Mouse (Mus musculus): ENCODE measurements at regions not wholly inside any gene's neighbourhood (a gene's known extent, or its start where the extent isn't known, plus 50 kb on each side); places are given as distances from the start of the nearest gene placed in this dataset.

DNA sequence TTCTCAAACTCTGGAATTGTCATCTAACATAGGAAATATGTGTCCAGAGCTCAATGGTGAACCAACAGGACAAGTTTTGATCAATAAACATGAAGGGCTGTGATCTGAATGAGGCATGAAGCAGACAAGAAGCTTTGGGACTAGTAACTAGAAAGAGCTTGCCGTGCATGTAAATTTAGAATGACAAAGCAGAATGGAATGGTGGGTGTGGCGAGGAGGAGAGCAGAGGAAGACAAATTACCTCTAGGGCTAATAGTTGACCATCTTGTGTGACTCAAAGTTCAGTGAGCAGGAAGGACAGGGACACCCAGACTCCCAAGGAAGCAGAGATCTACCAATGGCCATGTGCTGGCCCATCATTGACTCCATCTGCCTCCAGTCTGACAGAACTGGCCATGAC, 455.6 kb downstream of the Tns1 start:
- H3K27me3 ChIP-seq (ENCODE audit: control insufficient read depth, insufficient read depth, low read depth, low read length), result no peaks in the 10 kb centered on the region
- no peaks in the 10 kb centered on the region for H3K9me3 ChIP-seq (replicated peaks; ENCODE audit: control insufficient read depth, low read length, poor library complexity, severe bottlenecking)
- H3K36me3 ChIP-seq (ENCODE audit: control insufficient read depth, insufficient read depth, low read length), result no peaks in the 10 kb centered on the region
- no peak overlapping the region for H3K4me2 ChIP-seq (ENCODE audit: low read length)
- H3K4me3 ChIP-seq (ENCODE audit: low read depth, low read length), result no peak overlapping the region
- WGBS, result 84% methylated on average over 2 of the region's 2 CpGs
- H3K9ac ChIP-seq (ENCODE audit: low read depth, low read length), result no peak overlapping the region
- no peak for ATAC-seq
- no peaks in the 10 kb centered on the region for H3K4me1 ChIP-seq (ENCODE audit: control insufficient read depth, insufficient read depth, low read length)
- H3K27ac ChIP-seq (ENCODE audit: low read length), result no peak overlapping the region

DNA sequence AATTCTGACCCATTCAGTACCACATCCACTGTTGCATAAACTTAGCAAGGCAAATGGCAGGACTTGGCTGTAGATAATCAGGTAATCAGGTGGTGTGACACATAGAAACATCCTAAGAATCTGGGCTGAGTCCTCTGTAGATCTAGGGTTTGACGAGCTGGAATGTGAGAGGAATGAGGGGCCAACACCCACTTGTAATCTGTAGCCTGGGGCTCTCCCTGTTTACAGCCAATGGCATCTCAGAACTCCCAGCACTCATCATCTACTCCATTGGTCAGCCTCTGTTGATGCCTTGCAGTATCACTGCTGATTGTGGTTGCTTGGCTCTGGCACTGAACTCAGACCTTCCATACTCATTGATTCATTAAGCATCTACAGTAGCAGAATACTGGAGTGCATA, 460.7 kb downstream of the Tns1 start:
- H3K27me3 ChIP-seq (ENCODE audit: control insufficient read depth, insufficient read depth, low read depth, low read length), result no peaks in the 10 kb centered on the region
- 87% methylated on average over 1 of the region's 1 CpGs for WGBS
- no peak overlapping the region for H3K4me2 ChIP-seq (ENCODE audit: low read length)
- no peak overlapping the region for H3K4me3 ChIP-seq (ENCODE audit: low read depth, low read length)
- no peak overlapping the region for H3K27ac ChIP-seq (ENCODE audit: low read length)
- H3K4me1 ChIP-seq (ENCODE audit: control insufficient read depth, insufficient read depth, low read length), result no peaks in the 10 kb centered on the region
- no peak for ATAC-seq
- no peak overlapping the region for H3K9ac ChIP-seq (ENCODE audit: low read depth, low read length)
- H3K9me3 ChIP-seq (replicated peaks; ENCODE audit: control insufficient read depth, low read length, poor library complexity, severe bottlenecking), result no peaks in the 10 kb centered on the region
- H3K36me3 ChIP-seq (ENCODE audit: control insufficient read depth, insufficient read depth, low read length), result no peaks in the 10 kb centered on the region

DNA sequence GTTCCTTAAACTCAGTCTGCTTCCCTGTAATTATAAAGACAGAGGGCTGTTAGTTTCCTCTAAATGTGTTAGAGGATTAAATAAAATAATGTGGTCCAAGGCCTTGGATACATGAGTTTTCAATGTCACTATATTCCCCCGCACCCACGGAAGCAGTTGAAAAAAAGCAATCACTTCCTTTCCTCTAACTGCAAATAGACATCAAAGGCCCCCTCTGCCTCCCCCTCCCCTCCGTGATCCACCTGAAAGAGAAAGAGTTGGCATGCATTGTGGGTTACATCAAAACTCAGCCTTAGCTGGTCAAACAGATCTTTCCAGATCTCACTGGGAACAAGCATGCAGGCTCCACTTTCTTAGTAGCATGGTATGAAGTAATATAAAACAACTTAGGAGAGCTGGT, 479.2 kb downstream of the Tns1 start:
- Histone ChIP-seq H3K27ac (ENCODE audit: low read length) (no peak overlapping the region), H3K9ac (ENCODE audit: low read depth, low read length) (no peak overlapping the region), H3K4me3 (ENCODE audit: low read depth, low read length) (no peak overlapping the region), H3K36me3 (ENCODE audit: control insufficient read depth, insufficient read depth, low read length) (no peaks in the 10 kb centered on the region), H3K4me1 (ENCODE audit: control insufficient read depth, insufficient read depth, low read length) (0 out of 2 replicates have a peak, but pooled peaks cover 3% of the 10 kb centered on the region), H3K27me3 (ENCODE audit: control insufficient read depth, insufficient read depth, low read depth, low read length) (no peaks in the 10 kb centered on the region), H3K9me3 (replicated peaks; ENCODE audit: control insufficient read depth, low read length, poor library complexity, severe bottlenecking) (no peaks in the 10 kb centered on the region), H3K4me2 (ENCODE audit: low read length) (no peak overlapping the region)
- WGBS, result 67% methylated on average over 3 of the region's 3 CpGs
- no peak for ATAC-seq

DNA sequence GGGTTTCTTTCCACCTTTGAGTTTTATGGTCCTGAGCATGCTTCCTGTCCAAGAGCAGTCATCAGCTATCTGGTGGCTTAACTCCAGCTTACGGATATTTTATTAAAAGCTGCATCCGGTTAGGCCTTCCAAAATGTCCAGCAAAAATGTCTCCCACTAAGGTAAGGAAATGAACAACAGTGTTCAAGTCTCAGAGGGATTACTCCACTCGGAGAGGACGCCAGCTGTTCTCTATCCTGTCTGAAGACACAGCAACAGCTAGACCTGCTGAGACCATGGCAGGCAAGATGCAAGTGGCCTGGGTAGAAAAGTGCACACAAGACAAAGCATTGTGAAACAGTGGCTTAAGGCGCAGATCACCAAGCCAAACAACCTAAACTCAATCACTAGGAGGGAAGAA, 479.9 kb downstream of the Tns1 start:
- ATAC-seq, result no peak
- H3K9me3 ChIP-seq (replicated peaks; ENCODE audit: control insufficient read depth, low read length, poor library complexity, severe bottlenecking), result no peaks in the 10 kb centered on the region
- 0 out of 2 replicates have a peak, but pooled peaks cover 3% of the 10 kb centered on the region for H3K4me1 ChIP-seq (ENCODE audit: control insufficient read depth, insufficient read depth, low read length)
- H3K4me3 ChIP-seq (ENCODE audit: low read depth, low read length), result no peak overlapping the region
- H3K27ac ChIP-seq (ENCODE audit: low read length), result no peak overlapping the region
- H3K27me3 ChIP-seq (ENCODE audit: control insufficient read depth, insufficient read depth, low read depth, low read length), result no peaks in the 10 kb centered on the region
- no peak overlapping the region for H3K4me2 ChIP-seq (ENCODE audit: low read length)
- no peaks in the 10 kb centered on the region for H3K36me3 ChIP-seq (ENCODE audit: control insufficient read depth, insufficient read depth, low read length)
- H3K9ac ChIP-seq (ENCODE audit: low read depth, low read length), result no peak overlapping the region
- 76% methylated on average over 5 of the region's 5 CpGs for WGBS

DNA sequence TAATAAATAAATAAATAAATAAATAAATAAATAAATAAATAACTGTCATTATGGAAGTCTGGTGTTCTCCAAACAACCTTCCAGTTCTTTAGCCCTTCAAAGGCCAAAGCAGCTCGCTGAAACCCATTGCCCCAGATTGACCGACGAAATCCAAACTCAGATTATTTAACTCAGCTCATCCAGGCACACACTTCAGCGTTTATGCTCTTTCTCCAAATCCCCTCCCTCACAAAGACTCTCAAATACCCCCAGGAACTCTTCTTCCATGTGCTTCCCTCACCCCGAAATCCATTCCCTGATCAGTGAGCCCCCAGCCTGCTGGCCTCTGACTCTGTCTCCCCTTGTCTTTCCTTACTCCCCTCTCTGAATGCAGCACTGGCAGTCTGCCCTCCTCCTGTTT, 480.8 kb downstream of the Tns1 start:
- Histone ChIP-seq H3K9me3 (replicated peaks; ENCODE audit: control insufficient read depth, low read length, poor library complexity, severe bottlenecking) (no peaks in the 10 kb centered on the region), H3K27ac (ENCODE audit: low read length) (no peak overlapping the region), H3K27me3 (ENCODE audit: control insufficient read depth, insufficient read depth, low read depth, low read length) (no peaks in the 10 kb centered on the region), H3K9ac (ENCODE audit: low read depth, low read length) (no peak overlapping the region), H3K4me2 (ENCODE audit: low read length) (no peak overlapping the region), H3K4me1 (ENCODE audit: control insufficient read depth, insufficient read depth, low read length) (0 out of 2 replicates have a peak, but pooled peaks cover 3% of the 10 kb centered on the region), H3K36me3 (ENCODE audit: control insufficient read depth, insufficient read depth, low read length) (no peaks in the 10 kb centered on the region), H3K4me3 (ENCODE audit: low read depth, low read length) (no peak overlapping the region)
- ATAC-seq, result no peak
- 54% methylated on average over 5 of the region's 5 CpGs for WGBS

DNA sequence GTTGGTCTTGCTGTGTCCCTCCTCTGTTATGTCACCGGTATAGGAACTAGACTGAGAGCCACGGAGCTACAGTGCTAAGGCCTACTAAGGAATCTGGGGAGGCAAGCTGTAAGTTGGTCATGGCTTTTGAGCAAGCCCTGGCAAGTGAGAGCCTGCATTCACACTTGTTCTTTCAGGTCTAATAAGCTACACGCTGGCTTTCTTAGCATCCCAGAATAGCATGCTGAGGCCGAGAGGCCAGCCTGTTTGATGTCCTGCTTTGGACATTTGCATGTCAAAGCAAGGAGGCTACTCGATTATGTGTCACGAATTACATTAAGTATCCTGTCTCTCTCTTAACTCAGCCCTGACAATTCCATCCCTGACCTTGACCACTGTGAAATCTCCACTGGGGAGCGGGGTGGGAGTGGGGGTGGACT, 481.5 kb downstream of the Tns1 start:
- H3K9me3 ChIP-seq (replicated peaks; ENCODE audit: control insufficient read depth, low read length, poor library complexity, severe bottlenecking), result no peaks in the 10 kb centered on the region
- no peaks in the 10 kb centered on the region for H3K36me3 ChIP-seq (ENCODE audit: control insufficient read depth, insufficient read depth, low read length)
- no peak overlapping the region for H3K4me2 ChIP-seq (ENCODE audit: low read length)
- WGBS, result 8% methylated on average over 7 of the region's 7 CpGs
- peak; percentile 50; the same call in 1 of the 2 replicates for ATAC-seq
- H3K4me3 ChIP-seq (ENCODE audit: low read depth, low read length), result no peak overlapping the region
- 0 out of 2 replicates have a peak, but pooled peaks cover 3% of the 10 kb centered on the region for H3K4me1 ChIP-seq (ENCODE audit: control insufficient read depth, insufficient read depth, low read length)
- H3K9ac ChIP-seq (ENCODE audit: low read depth, low read length), result no peak overlapping the region
- no peak overlapping the region for H3K27ac ChIP-seq (ENCODE audit: low read length)
- no peaks in the 10 kb centered on the region for H3K27me3 ChIP-seq (ENCODE audit: control insufficient read depth, insufficient read depth, low read depth, low read length)

DNA sequence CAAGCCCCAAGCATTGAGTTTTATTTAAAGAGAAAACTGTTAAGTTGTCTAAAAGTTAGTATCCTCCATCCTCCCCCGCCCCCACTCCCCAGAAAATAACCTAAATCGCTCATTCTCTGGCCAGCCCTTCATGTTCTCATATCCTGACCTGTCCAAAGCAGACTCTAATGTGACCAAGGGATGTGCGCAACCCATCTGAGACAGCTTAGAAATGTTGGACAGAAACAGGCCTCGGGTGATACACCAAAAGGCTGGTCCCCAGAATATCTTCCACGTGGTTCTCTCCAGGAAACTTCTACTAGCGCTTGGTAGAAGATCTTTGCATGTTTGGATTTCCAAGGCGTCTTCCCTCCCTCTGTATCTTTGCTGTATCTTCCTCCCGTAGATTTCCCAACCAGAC, 482.8 kb downstream of the Tns1 start:
- no peaks in the 10 kb centered on the region for H3K27me3 ChIP-seq (ENCODE audit: control insufficient read depth, insufficient read depth, low read depth, low read length)
- H3K4me2 ChIP-seq (ENCODE audit: low read length), result no peak overlapping the region
- H3K4me1 ChIP-seq (ENCODE audit: control insufficient read depth, insufficient read depth, low read length), result 0 out of 2 replicates have a peak, but pooled peaks cover 3% of the 10 kb centered on the region
- H3K4me3 ChIP-seq (ENCODE audit: low read depth, low read length), result no peak overlapping the region
- no peak overlapping the region for H3K27ac ChIP-seq (ENCODE audit: low read length)
- no peaks in the 10 kb centered on the region for H3K36me3 ChIP-seq (ENCODE audit: control insufficient read depth, insufficient read depth, low read length)
- ATAC-seq, result no peak
- WGBS, result 69% methylated on average over 8 of the region's 8 CpGs
- no peak overlapping the region for H3K9ac ChIP-seq (ENCODE audit: low read depth, low read length)
- no peaks in the 10 kb centered on the region for H3K9me3 ChIP-seq (replicated peaks; ENCODE audit: control insufficient read depth, low read length, poor library complexity, severe bottlenecking)

DNA sequence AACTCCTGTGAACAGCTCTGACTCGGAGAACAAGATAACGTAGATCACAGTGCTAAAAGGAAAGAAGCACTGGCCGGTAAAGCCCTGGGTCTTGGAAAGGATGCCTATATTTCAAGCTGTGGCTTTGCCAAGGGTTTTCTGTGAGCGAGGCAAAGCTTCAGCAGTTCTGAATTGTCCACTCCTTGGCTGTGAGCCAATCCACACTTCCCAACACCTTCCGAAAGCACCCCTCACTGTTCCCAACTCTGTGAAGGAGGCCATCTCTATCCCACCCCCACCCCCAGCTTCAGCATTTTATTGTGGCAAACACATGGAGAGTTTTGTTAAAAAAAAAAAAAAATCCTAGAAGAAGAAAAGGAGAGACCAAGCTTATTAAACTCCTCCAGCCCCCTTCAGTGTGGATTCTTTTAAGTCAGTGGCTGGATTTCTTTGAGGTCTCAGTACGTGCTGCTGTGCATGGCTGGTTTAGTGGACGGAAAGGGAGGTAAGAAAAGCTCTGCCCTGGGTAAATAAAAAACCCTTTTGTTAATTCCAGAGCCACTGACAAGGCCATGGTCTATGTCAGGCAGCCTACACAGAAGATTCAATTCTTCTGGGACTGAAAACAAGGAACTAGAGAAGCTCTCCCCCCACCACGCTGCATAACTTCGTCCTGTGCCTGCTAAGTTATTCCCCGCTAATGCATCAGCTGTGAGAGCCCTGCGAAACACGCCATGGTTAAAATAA, 483.4 kb downstream of the Tns1 start:
- H3K9me3 ChIP-seq (replicated peaks; ENCODE audit: control insufficient read depth, low read length, poor library complexity, severe bottlenecking), result no peaks in the 10 kb centered on the region
- H3K4me1 ChIP-seq (ENCODE audit: control insufficient read depth, insufficient read depth, low read length), result 0 out of 2 replicates have a peak, but pooled peaks cover 3% of the 10 kb centered on the region
- H3K4me2 ChIP-seq (ENCODE audit: low read length), result no peak overlapping the region
- H3K36me3 ChIP-seq (ENCODE audit: control insufficient read depth, insufficient read depth, low read length), result no peaks in the 10 kb centered on the region
- peak overlapping the region; percentile 40; the same call in 1 of the 2 replicates for H3K27ac ChIP-seq (ENCODE audit: low read length)
- no peak overlapping the region for H3K9ac ChIP-seq (ENCODE audit: low read depth, low read length)
- peak; percentile 84 for ATAC-seq
- 13% methylated on average over 12 of the region's 12 CpGs for WGBS
- H3K4me3 ChIP-seq (ENCODE audit: low read depth, low read length), result no peak overlapping the region
- no peaks in the 10 kb centered on the region for H3K27me3 ChIP-seq (ENCODE audit: control insufficient read depth, insufficient read depth, low read depth, low read length)

DNA sequence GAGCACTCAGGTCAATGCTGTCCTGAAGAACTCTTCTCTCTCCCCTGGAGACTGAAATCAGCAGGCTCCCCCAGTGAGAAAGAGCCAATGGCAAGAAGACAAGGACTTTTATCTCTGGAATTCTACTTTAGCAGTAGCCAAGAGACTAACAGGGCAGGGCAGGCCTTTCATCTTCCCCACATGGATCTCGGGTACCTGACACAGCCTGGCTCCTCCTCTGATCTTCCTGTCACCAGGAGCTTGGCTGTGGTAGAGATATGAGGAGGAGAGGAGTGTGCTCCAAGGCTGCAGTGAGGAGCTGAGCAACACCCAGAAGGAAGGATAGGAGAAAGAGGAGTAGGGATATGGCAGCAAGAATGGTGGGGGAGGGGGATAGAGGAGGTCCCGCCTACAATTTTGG, 488.5 kb downstream of the Tns1 start:
- no peak overlapping the region for H3K4me2 ChIP-seq (ENCODE audit: low read length)
- ATAC-seq, result no peak
- H3K9me3 ChIP-seq (replicated peaks; ENCODE audit: control insufficient read depth, low read length, poor library complexity, severe bottlenecking), result no peaks in the 10 kb centered on the region
- no peak overlapping the region for H3K9ac ChIP-seq (ENCODE audit: low read depth, low read length)
- H3K36me3 ChIP-seq (ENCODE audit: control insufficient read depth, insufficient read depth, low read length), result no peaks in the 10 kb centered on the region
- no peak overlapping the region for H3K27ac ChIP-seq (ENCODE audit: low read length)
- H3K4me3 ChIP-seq (ENCODE audit: low read depth, low read length), result no peak overlapping the region
- no peaks in the 10 kb centered on the region for H3K4me1 ChIP-seq (ENCODE audit: control insufficient read depth, insufficient read depth, low read length)
- WGBS, result 74% methylated on average over 2 of the region's 2 CpGs
- no peaks in the 10 kb centered on the region for H3K27me3 ChIP-seq (ENCODE audit: control insufficient read depth, insufficient read depth, low read depth, low read length)
